Mouse (Mus musculus) thymus, postnatal 14 days (tissue): ENCODE data around the gene Olfr1411.

Experiments
- DNase-seq: peaks from one replicate; pipeline ENCODE4 v3.0.0; 2021

Olfr1411 gene

DNA sequence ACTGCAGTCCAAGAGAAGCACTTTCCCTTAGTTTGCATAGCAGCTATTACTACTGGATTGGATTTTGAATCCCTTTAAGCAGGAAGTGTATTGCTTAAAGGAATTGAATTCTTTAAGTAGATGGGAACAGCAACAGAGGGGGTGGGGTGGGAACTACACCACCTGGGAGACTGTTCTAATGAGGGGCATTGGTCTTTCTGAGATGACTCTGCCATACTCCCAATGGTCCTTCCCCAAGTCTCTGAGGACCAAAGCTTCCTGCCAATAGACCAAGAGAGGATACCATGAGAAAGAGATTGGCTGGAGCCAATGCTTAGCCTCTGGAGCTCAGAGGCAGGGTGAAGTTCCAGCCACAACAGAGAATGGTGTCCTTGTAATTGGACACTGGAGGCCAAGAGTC lies at the start of gene Olfr1411:
TSS of gene Olfr1411 (plus strand) at position 301 of the 400 bp plus-strand sequence.
- no peak for DNase-seq

DNA sequence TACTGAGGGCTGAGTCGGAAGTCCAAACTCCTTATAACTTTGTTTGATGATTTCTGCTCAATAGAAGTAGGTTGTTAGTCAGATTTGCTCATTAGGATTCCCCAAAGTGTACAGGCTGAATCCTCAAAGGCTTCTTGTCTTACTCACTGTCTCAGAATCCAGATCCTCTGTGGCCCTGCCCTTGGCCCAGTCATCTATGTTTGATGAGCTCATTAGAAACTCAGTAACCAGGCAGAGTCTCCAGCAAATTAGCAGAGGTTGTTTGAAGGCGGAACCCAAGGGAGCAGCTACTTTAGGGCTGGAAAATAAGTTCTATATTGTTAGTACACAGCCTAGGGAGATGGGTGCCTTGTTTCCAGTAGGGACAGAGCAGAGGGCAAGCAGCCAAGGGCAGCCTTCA lies 48.3 kb upstream of the Olfr1411 start:
- DNase-seq: no peak

DNA sequence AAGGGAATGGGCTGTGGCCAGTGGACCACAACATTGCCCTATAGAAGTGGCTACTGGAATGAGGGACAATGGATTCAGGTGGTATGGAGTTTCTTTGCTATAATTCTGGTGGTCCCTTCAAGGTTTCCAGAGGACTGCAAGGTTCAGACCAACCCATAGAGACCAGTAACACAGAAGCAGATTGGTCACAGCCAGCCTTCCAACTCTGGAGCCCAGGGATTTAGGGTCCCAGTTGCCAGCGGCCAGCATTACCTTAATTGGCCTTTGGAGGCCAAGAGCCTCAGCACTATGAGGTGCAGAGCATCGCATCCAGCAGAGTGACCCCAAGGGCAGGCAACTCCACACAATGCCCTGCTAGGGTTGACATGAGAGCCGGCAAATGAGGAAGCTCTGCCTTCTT lies 23.2 kb upstream of the Olfr1411 start, which contains the start of gene Olfr1413:
TSS of gene Olfr1413 (plus strand) at position 301 of the 400 bp plus-strand sequence.
- DNase-seq: no peak

- DNase-seq: no peak
Measured at GRCm38 (mm10) chr1:92585479-92585878, 8.7 kb upstream of the Olfr1411 start, which contains the start of gene Olfr1412. Olfr1412 (plus strand) TSS chr1:92585779.

- DNase-seq: no peak
Measured at GRCm38 (mm10) chr1:92596019-92596418, 1.8 kb downstream of the Olfr1411 start.

- no peak for DNase-seq
Measured at GRCm38 (mm10) chr1:92605482-92605881, 11.3 kb downstream of the Olfr1411 start, which contains the start of gene Olfr1410. Olfr1410 (plus strand) TSS chr1:92605782.

- no peak for DNase-seq
Measured at GRCm38 (mm10) chr1:92607711-92608110, 13.5 kb downstream of the Olfr1411 start.

DNA sequence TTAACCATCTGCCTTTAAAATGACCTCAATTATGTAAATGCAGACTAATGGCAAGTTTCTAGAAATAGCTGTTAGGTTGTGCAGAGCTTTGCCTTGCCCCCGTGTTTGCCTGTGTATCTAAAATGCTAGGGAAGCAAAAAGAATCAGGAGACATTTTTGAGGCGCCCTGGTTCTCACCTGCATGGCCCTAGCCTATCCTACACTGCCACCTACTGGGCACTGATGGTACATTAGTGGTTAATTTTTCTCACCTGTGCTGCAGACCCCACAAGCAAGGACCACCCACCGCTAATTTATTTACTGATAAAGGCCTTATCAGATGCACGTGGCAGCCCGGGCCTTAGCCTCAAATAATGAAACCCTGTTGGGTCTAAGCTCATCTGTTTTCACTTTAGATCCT lies 16.8 kb downstream of the Olfr1411 start:
- DNase-seq: peak; percentile 66

GRCm38 (mm10) chr1:92613175-92613574 lies 19.0 kb downstream of the Olfr1411 start:
- no peak for DNase-seq

DNA sequence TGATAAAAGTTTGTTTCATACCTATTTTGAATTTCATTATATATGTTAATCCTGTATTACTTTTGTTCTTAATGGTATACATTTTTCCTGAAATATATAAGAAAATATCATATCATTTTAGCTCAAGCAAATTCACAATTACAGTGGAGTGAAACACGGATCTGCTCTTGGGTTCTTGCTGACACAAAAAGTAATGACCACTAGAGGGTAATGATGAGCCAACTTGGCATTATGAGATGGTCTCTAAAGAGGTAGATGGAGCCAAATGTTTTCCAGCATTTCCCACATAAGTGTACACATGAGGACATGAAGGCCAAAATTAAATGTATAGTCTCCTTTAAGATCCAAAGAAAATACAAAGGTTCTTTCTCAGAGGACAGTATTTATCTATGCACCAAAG lies 20.3 kb downstream of the Olfr1411 start:
- DNase-seq: no peak

DNA sequence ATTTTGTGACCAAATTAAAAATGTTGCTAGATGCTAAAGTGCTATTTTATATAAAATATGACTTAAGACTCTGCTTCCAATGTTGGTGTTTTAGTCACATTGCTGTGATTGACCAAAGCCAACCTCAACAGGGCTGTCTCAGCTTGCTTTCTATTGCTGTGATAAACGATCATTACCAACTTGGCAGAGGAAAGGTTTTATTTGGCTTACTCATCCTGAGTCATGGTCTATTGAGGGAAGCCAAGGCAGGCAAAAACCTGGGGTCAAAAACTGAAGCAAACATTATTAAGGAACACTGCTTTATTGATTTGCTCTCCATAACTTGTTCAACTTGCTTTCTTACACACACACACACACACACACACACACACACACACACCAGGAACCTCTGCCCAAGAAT lies 21.8 kb downstream of the Olfr1411 start:
- DNase-seq: no peak

GRCm38 (mm10) chr1:92617488-92617887 lies 23.3 kb downstream of the Olfr1411 start, which contains the start of gene Olfr12:
Olfr12 (plus strand) TSS chr1:92617788.
- DNase-seq: no peak

DNA sequence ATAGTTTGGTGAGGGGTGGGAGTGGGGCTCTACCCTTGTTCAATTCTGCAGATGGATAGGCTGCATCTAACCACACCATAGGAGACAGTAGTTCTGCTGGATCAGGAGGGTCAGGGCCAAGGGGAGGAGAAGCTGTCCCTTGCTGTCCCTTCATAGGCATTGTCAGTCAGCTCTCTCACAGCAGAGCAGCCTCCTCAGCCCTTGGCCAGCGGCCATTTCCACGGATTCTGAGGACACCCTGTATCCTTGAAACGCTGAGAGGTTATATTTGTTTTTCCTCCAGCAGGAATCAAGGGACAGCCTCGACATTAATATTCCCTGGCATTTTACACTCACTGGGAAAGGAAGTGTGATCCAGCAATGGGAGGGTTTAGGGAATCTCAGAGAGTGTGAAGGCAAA lies 24.1 kb downstream of the Olfr1411 start:
- no peak for DNase-seq

DNA sequence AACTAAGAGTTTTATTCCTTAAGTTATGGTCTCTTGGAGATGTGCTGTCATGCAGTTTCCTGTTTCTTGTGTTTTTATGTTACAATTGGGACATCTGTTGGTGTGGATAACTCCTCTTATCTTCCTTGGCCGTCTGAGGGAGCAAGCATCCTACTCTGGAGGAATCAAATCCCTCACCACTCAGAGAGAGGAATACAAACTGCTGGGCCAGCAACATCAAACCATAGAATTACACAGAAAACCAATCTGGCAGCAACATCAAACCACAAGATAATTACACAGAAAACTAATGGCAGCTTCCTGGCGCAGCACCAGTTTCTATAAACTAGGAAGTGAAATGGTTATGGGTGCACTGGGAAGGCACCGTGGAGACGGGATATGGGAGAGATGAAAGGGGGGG lies 34.0 kb downstream of the Olfr1411 start:
- DNase-seq: no peak

- no peak for DNase-seq
Measured at GRCm38 (mm10) chr1:92632196-92632595, 38.0 kb downstream of the Olfr1411 start.

- DNase-seq: no peak
Measured at GRCm38 (mm10) chr1:92632948-92633347, 38.7 kb downstream of the Olfr1411 start.

DNA sequence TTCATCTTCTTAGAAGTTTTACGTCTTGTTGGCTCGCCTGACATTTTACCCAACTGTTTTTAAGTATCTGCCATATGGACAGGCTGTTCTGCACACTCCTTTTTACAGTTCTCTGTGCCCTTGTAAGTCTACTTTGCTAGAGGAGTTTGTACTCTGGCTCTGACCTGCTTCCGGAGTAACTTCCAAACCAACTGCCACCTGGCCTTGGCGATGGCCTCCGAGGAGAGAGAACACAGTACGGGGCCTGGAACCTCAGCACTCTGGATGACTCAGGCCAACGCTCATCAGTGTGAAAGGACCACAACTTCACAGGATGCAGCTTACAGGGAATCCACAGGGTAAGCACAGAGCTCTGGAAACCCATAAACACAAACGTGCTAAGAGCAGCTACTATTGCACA lies 39.5 kb downstream of the Olfr1411 start:
- DNase-seq: no peak

- DNase-seq: no peak
Measured at GRCm38 (mm10) chr1:92634569-92634968, 40.4 kb downstream of the Olfr1411 start.

- DNase-seq: no peak
Measured at GRCm38 (mm10) chr1:92634976-92635599, 40.9 kb downstream of the Olfr1411 start.

DNA sequence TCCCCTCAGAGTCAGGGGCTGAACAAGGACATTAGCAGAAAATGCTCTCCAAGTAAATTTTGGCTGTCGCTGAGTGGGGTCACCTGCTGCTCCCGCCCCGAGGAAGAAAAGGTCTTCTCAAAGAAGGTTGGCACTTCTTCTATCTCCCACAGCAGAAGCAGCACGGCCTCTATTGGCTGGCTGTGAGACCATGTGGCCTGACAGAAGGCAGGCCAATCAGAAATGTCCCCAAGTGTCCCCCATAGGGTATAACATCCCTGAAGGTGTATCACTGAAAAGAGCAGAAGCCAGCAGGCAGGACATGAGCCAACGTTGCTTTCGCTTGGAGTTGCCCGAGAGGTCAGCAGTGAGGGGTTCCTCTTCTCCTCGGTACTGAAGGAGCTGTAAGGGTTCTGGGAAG lies 41.8 kb downstream of the Olfr1411 start:
- no peak for DNase-seq

DNA sequence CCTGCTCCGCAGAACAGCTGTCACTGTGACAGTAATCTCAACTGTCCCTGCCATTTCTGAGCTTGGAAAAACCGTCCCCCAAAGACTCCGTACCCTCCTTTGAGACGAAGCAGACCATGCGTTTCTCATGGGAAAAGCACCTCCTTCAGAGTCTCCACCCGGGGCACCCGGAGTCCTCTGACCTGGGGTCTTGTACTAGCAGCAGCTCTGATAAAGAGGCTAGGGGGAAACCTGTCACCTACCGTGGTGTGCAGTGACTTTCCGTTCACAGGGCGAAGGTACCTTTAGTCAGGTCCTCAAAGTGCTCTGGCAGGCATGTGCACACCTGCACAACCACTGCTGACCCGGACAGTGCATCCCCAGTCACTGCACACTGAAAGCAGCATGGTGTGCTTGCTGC lies 42.5 kb downstream of the Olfr1411 start:
- DNase-seq: no peak

GRCm38 (mm10) chr1:92637501-92638172 lies 43.4 kb downstream of the Olfr1411 start:
- no peak for DNase-seq

- no peak for DNase-seq
Measured at GRCm38 (mm10) chr1:92638181-92638580, 44.0 kb downstream of the Olfr1411 start.

GRCm38 (mm10) chr1:92638736-92639135 lies 44.5 kb downstream of the Olfr1411 start:
- DNase-seq: no peak
